Comparison of ENCODE assay signal across 21 mouse cellular contexts in genomic region chr16:96161336-96161735, GRCm38 (mm10). TPM values are rescaled to one million over a fixed set of nuclear protein-coding genes. Genes with fewer than 3 reads are reported as not detected.
A peak's percentile ranks its signal among the peaks of the same experiment; 100 is the strongest.
DNase-seq lines count a peak whose midpoint lies in the region; ATAC-seq and TF ChIP-seq lines count a peak whose summit lies in the region.
"Had no signal": no experiment of that assay in that cellular context is flagged by ENCODE, and none has a peak within 500 bp of the region (broad histone marks: within the 10 kb centered on the region; RNA-seq: fewer than 3 reads in every experiment).

No protein-coding gene starts in this region.

- DNase-seq in cerebellum, adult 11-12 months, result peak; percentile 59
- no peak for DNase-seq in kidney, postnatal 36 days
- DNase-seq in cerebellum, adult 9-10 months, result peak; percentile 52
- peak; percentile 30 to 38 for DNase-seq in cerebellum, postnatal 36 days
- no peak for DNase-seq in gastrocnemius, adult 2 months
- DNase-seq in lung, postnatal 36 days, result no peak
- DNase-seq: adrenal gland, postnatal 10 days; gastrocnemius, postnatal 25 days; heart, postnatal 14 days; kidney, adult 8-10 months had no signal

- ATAC-seq in cerebellum, adult (ENCODE audit: insufficient number of reproducible peaks, low FRiP score, low TSS enrichment), result no peak
- no peak for ATAC-seq in kidney, embryonic 14.5 days (ENCODE audit: low FRiP score, low TSS enrichment)
- ATAC-seq: forebrain, embryonic 16.5 days; inflammation-experienced regulatory T-cells, adult 6 months; intestine, postnatal 0 days had no signal

- H3K27ac ChIP-seq in kidney, embryonic 14.5 days (ENCODE audit: low read depth, low read length), result peak overlapping the region; percentile 30; the same call in 1 of the 2 replicates
- H3K27ac ChIP-seq in gastrocnemius, adult 2 months, result no peak overlapping the region
- H3K27ac ChIP-seq: embryonic facial prominence, embryonic 12.5 days; forebrain, embryonic 12.5 days; heart, embryonic 15.5 days; hindbrain, embryonic 10.5 days; hindbrain, embryonic 15.5 days had no signal

- no peak overlapping the region for H3K9ac ChIP-seq in kidney, embryonic 14.5 days (ENCODE audit: low read depth, low read length)
- H3K9ac ChIP-seq: embryonic facial prominence, embryonic 12.5 days; forebrain, embryonic 12.5 days; heart, embryonic 15.5 days; hindbrain, embryonic 15.5 days had no signal

- no peak overlapping the region for H3K4me2 ChIP-seq in kidney, embryonic 14.5 days (replicated peaks; ENCODE audit: low read depth, low read length)
- H3K4me2 ChIP-seq: embryonic facial prominence, embryonic 12.5 days; forebrain, embryonic 12.5 days; heart, embryonic 15.5 days; hindbrain, embryonic 15.5 days had no signal

- WGBS in kidney, embryonic 14.5 days, result 80% methylated on average over 4 of the region's 4 CpGs

- H3K36me3 ChIP-seq in kidney, embryonic 14.5 days (ENCODE audit: control insufficient read depth, insufficient read depth, low read length), result no peaks in the 10 kb centered on the region
- H3K36me3 ChIP-seq: embryonic facial prominence, embryonic 12.5 days; forebrain, embryonic 12.5 days; heart, embryonic 15.5 days; hindbrain, embryonic 15.5 days had no signal

- no peaks in the 10 kb centered on the region for H3K27me3 ChIP-seq in kidney, embryonic 14.5 days (ENCODE audit: control insufficient read depth, insufficient read depth, low read length)
- H3K27me3 ChIP-seq: embryonic facial prominence, embryonic 12.5 days; forebrain, embryonic 12.5 days; heart, embryonic 15.5 days; hindbrain, embryonic 15.5 days had no signal

- no peaks in the 10 kb centered on the region for H3K9me3 ChIP-seq in kidney, embryonic 14.5 days (ENCODE audit: control insufficient read depth, low read length)
- H3K9me3 ChIP-seq: embryonic facial prominence, embryonic 12.5 days; forebrain, embryonic 12.5 days; heart, embryonic 15.5 days; hindbrain, embryonic 10.5 days; hindbrain, embryonic 15.5 days had no signal

- intact Hi-C loops in gastrocnemius, adult 2 months (cut with DNase I), result no loop called here

- no peak for TF ChIP-seq CTCF in gastrocnemius, adult 2 months (IDR thresholded peaks at IDR 0.05)

- H3K4me1 ChIP-seq in kidney, embryonic 14.5 days (ENCODE audit: control insufficient read depth, insufficient read depth, low read length), result 0 out of 2 replicates have a peak, but pooled peaks cover 4% of the 10 kb centered on the region

- no peak overlapping the region for H3K4me3 ChIP-seq in kidney, embryonic 14.5 days (ENCODE audit: low read length)
- H3K4me3 ChIP-seq in gastrocnemius, adult 2 months, result no peak overlapping the region
- H3K4me3 ChIP-seq: embryonic facial prominence, embryonic 12.5 days; forebrain, embryonic 12.5 days; heart, embryonic 15.5 days; hindbrain, embryonic 10.5 days; hindbrain, embryonic 15.5 days had no signal

RNA-seq across cellular contexts. Expression of gene Wrb, which starts 16.1 kb away (rescaled TPM):
- polyA plus RNA-seq in kidney, embryonic 14.5 days (2014; fragmentation: Nextera tagmentation; extraction: Ambion mirVana), result 68.5 and 75.6 TPM in 2 replicates
- 10 to 100 TPM in 1 of 2 experiments, 1 to 10 TPM in 1; 9.7 to 12.3 TPM for total RNA-seq in gastrocnemius, adult 2 months (2021)

RNA-seq across cellular contexts. Expression of gene Lca5l, which starts 30.7 kb away (rescaled TPM):
- polyA plus RNA-seq in kidney, embryonic 14.5 days (2014; fragmentation: Nextera tagmentation; extraction: Ambion mirVana), result 1.5 TPM in 2 replicates
- total RNA-seq in gastrocnemius, adult 2 months (2021), result under 1 TPM; 0.50 to 0.51 TPM
- total RNA-seq: granulocyte monocyte progenitor cell, adult 5-6 weeks had no signal
- polyA plus RNA-seq: inflammation-experienced regulatory T-cells, adult 6 months had no signal

RNA-seq across cellular contexts. Expression of gene Hmgn1, which starts 33.8 kb away (rescaled TPM):
- 746 and 807 TPM in 2 replicates for polyA plus RNA-seq in kidney, embryonic 14.5 days (2014; fragmentation: Nextera tagmentation; extraction: Ambion mirVana)
- 10 to 100 TPM; 19.9 to 38.1 TPM for total RNA-seq in gastrocnemius, adult 2 months (2021)

RNA-seq across cellular contexts. Expression of gene Sh3bgr, which starts 38.9 kb away (rescaled TPM):
- 2.9 and 3.4 TPM in 2 replicates for polyA plus RNA-seq in kidney, embryonic 14.5 days (2014; fragmentation: Nextera tagmentation; extraction: Ambion mirVana)
- total RNA-seq in gastrocnemius, adult 2 months (2021), result 100 to 1,000 TPM; 843 to 991 TPM
- total RNA-seq: granulocyte monocyte progenitor cell, adult 5-6 weeks had no signal
- polyA plus RNA-seq: inflammation-experienced regulatory T-cells, adult 6 months had no signal

Comparison
In these comparisons a context has a peak if more than half of its experiments do, and no peak if none do; other contexts are left out.
1. DNase-seq: peak in cerebellum, adult 11-12 months (single experiment), cerebellum, adult 9-10 months (single experiment) and cerebellum, postnatal 36 days (2 of 2); none in kidney, postnatal 36 days (0 of 2), gastrocnemius, adult 2 months (single experiment) and lung, postnatal 36 days (single experiment).